Mouse (Mus musculus): Measurements from ENCODE around the gene Rplp0. TPM values are rescaled to one million over a fixed set of nuclear protein-coding genes. Genes with fewer than 3 reads are reported as not detected.

The Rplp0 gene
- polyA plus RNA-seq, 1 experiment from 2014 or later = 1,866 TPM

DNA sequence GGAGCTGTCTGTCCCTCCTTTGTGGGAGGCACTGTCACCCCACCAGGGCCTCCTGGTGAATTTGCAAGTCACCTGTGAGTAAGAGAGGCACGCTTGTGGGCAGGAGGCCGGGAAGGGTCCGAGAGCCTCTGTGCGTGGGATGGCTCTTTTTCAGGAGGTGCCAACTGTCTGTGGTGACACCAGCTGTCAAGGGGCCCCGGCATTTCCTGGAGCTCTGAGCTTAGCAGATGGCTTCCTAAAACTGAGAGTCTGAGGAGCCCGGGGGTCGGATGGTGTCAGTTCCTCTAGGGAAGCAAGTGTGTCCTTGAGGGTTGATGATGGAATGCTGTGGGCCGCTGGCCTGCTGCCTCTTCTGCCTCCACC, 28.8 kb upstream of the Rplp0 start:
- Histone ChIP-seq H3K4me1 (ENCODE audit: control insufficient read depth, insufficient read depth, low read length) (peaks cover 68% of the 10 kb centered on the region), H3K27me3 (ENCODE audit: control insufficient read depth, insufficient read depth, low read length) (no peaks in the 10 kb centered on the region), H3K27ac (ENCODE audit: low read length) (peak overlapping the region; percentile 74), H3K9ac (replicated peaks; ENCODE audit: low read depth, low read length) (no peak overlapping the region), H3K36me3 (ENCODE audit: control insufficient read depth, insufficient read depth, low read length) (no peaks in the 10 kb centered on the region), H3K4me3 (ENCODE audit: low read depth, low read length) (no peak overlapping the region), H3K4me2 (replicated peaks; ENCODE audit: low read depth, low read length) (no peak overlapping the region), H3K9me3 (ENCODE audit: control insufficient read depth, low read depth, low read length) (no peaks in the 10 kb centered on the region)
- 44% methylated on average over 8 of the region's 8 CpGs for WGBS
- no peak for ATAC-seq (ENCODE audit: insufficient number of reproducible peaks, insufficient read depth, low FRiP score, low read depth)

- H3K9me3 ChIP-seq (ENCODE audit: control insufficient read depth, low read depth, low read length) = no peaks in the 10 kb centered on the region
- ATAC-seq (ENCODE audit: insufficient number of reproducible peaks, insufficient read depth, low FRiP score, low read depth) = peak; percentile 66
- H3K9ac ChIP-seq (replicated peaks; ENCODE audit: low read depth, low read length) = peak overlapping the region; percentile 14; the same call in 1 of the 2 replicates
- no peaks in the 10 kb centered on the region for H3K27me3 ChIP-seq (ENCODE audit: control insufficient read depth, insufficient read depth, low read length)
- peak overlapping the region; percentile 74 for H3K27ac ChIP-seq (ENCODE audit: low read length)
- H3K4me2 ChIP-seq (replicated peaks; ENCODE audit: low read depth, low read length) = peak overlapping the region; percentile 14; the same call in 1 of the 2 replicates
- H3K36me3 ChIP-seq (ENCODE audit: control insufficient read depth, insufficient read depth, low read length) = no peaks in the 10 kb centered on the region
- WGBS = 21% methylated on average over 18 of the region's 18 CpGs
- H3K4me3 ChIP-seq (ENCODE audit: low read depth, low read length) = no peak overlapping the region
- H3K4me1 ChIP-seq (ENCODE audit: control insufficient read depth, insufficient read depth, low read length) = peaks cover 72% of the 10 kb centered on the region
These were observed 27.5 kb upstream of the Rplp0 start for GRCm38 (mm10) chr5:115531671-115532270.

GRCm38 (mm10) chr5:115534290-115534731, 25.0 kb upstream of the Rplp0 start:
- H3K4me2 ChIP-seq (replicated peaks; ENCODE audit: low read depth, low read length) = peak overlapping the region; percentile 10; the same call in 1 of the 2 replicates
- no peaks in the 10 kb centered on the region for H3K36me3 ChIP-seq (ENCODE audit: control insufficient read depth, insufficient read depth, low read length)
- 16% methylated on average over 16 of the region's 16 CpGs for WGBS
- no peak overlapping the region for H3K9ac ChIP-seq (replicated peaks; ENCODE audit: low read depth, low read length)
- no peaks in the 10 kb centered on the region for H3K9me3 ChIP-seq (ENCODE audit: control insufficient read depth, low read depth, low read length)
- H3K27me3 ChIP-seq (ENCODE audit: control insufficient read depth, insufficient read depth, low read length) = no peaks in the 10 kb centered on the region
- peaks cover 72% of the 10 kb centered on the region for H3K4me1 ChIP-seq (ENCODE audit: control insufficient read depth, insufficient read depth, low read length)
- peak overlapping the region; percentile 70; the same call in 1 of the 2 replicates for H3K27ac ChIP-seq (ENCODE audit: low read length)
- no peak for ATAC-seq (ENCODE audit: insufficient number of reproducible peaks, insufficient read depth, low FRiP score, low read depth)
- H3K4me3 ChIP-seq (ENCODE audit: low read depth, low read length) = no peak overlapping the region

GRCm38 (mm10) chr5:115534856-115535255, 24.4 kb upstream of the Rplp0 start:
- H3K9me3 ChIP-seq (ENCODE audit: control insufficient read depth, low read depth, low read length) = no peaks in the 10 kb centered on the region
- ATAC-seq (ENCODE audit: insufficient number of reproducible peaks, insufficient read depth, low FRiP score, low read depth) = no peak
- H3K27me3 ChIP-seq (ENCODE audit: control insufficient read depth, insufficient read depth, low read length) = no peaks in the 10 kb centered on the region
- H3K4me2 ChIP-seq (replicated peaks; ENCODE audit: low read depth, low read length) = peak overlapping the region; percentile 10; the same call in 1 of the 2 replicates
- H3K27ac ChIP-seq (ENCODE audit: low read length) = peak overlapping the region; percentile 70; the same call in 1 of the 2 replicates
- no peak overlapping the region for H3K4me3 ChIP-seq (ENCODE audit: low read depth, low read length)
- no peak overlapping the region for H3K9ac ChIP-seq (replicated peaks; ENCODE audit: low read depth, low read length)
- H3K36me3 ChIP-seq (ENCODE audit: control insufficient read depth, insufficient read depth, low read length) = no peaks in the 10 kb centered on the region
- 32% methylated on average over 8 of the region's 8 CpGs for WGBS
- H3K4me1 ChIP-seq (ENCODE audit: control insufficient read depth, insufficient read depth, low read length) = peaks cover 67% of the 10 kb centered on the region

DNA sequence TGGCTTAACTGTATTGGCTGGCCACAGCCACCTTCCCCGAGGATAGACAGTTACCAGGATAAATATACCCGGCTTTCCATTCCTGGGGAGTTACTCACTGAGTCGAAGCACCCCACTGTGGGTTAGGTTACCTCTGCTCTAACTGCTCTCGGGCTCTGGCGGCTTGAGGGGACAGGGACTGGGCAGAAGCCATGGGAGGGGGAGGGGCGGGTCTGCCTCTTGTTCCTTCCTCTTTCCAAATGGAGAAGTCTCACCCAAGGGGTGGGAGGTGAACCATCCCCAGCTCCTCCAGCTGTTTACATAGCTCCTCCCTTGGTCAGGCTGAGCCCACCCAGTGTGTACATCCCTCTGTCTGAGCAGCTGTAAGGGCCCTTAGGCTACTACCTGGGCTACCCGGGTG, 23.6 kb upstream of the Rplp0 start:
- Histone ChIP-seq H3K27ac (ENCODE audit: low read length) (no peak overlapping the region; the same call in 1 of the 2 replicates), H3K4me2 (replicated peaks; ENCODE audit: low read depth, low read length) (0 out of 2 replicates have a peak overlapping the region, but pooled peaks have one; percentile 10), H3K9me3 (ENCODE audit: control insufficient read depth, low read depth, low read length) (no peaks in the 10 kb centered on the region), H3K27me3 (ENCODE audit: control insufficient read depth, insufficient read depth, low read length) (no peaks in the 10 kb centered on the region), H3K4me1 (ENCODE audit: control insufficient read depth, insufficient read depth, low read length) (peaks cover 59% of the 10 kb centered on the region), H3K4me3 (ENCODE audit: low read depth, low read length) (no peak overlapping the region), H3K36me3 (ENCODE audit: control insufficient read depth, insufficient read depth, low read length) (no peaks in the 10 kb centered on the region), H3K9ac (replicated peaks; ENCODE audit: low read depth, low read length) (no peak overlapping the region)
- WGBS = 35% methylated on average over 7 of the region's 7 CpGs
- no peak for ATAC-seq (ENCODE audit: insufficient number of reproducible peaks, insufficient read depth, low FRiP score, low read depth)

DNA sequence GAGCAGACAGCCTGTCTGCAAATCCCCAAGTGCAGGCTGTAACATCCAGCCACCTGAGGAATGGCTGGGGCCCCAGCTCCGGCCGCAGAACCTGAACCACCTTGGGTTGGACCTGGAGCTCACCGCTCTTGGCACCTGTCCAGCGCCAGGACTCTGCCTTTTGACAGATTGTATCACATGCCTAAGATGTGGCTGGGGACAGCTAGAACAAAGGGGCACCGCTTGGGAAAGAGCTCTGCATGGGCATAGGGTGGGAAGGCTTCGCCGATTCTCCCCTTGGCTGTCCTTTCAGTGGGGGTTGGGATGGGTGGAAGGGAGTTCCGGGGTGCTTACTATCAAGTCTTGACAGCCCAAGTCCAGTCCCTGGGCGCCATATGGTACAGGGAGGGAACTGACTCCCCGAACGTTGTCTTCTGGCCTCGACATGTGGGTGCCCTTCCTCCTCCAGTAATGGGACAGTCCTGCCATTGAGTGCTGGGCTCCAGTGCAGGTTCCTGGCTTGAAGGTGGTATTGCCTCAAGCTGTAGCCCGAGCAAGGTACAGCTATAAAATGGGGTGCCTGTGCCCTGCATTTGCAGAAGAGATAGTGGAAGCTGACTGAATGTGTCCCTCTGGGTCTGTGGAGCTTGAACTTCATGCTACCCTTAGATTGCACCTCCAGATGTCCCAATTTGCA, 21.1 kb upstream of the Rplp0 start:
- H3K4me2 ChIP-seq (replicated peaks; ENCODE audit: low read depth, low read length) = no peak overlapping the region
- 0 out of 2 replicates have a peak, but pooled peaks have one; percentile 1 for ATAC-seq (ENCODE audit: insufficient number of reproducible peaks, insufficient read depth, low FRiP score, low read depth)

DNA sequence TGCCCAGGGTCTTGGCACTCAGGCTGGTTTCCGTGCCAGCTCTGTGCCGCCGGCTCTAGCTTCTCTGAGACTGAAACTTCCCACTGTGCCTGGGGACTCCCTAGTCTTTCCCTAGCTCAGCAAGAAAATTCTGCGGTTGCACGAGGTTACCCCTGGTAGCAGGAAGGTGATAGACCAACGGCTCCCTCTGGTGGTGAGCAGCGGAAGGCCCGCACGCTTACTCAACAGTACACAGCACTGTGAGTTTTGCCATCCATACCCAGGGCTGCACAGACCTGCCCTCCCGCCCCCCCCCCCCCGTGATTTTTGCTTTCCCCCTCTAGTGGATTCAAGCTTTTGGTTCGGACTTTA, 20.6 kb upstream of the Rplp0 start:
- H3K4me2 ChIP-seq (replicated peaks; ENCODE audit: low read depth, low read length) = no peak overlapping the region
- peak; percentile 80 for ATAC-seq (ENCODE audit: insufficient number of reproducible peaks, insufficient read depth, low FRiP score, low read depth)
- H3K9me3 ChIP-seq (ENCODE audit: control insufficient read depth, low read depth, low read length) = no peaks in the 10 kb centered on the region
- no peaks in the 10 kb centered on the region for H3K36me3 ChIP-seq (ENCODE audit: control insufficient read depth, insufficient read depth, low read length)
- H3K4me1 ChIP-seq (ENCODE audit: control insufficient read depth, insufficient read depth, low read length) = peaks cover 48% of the 10 kb centered on the region
- H3K4me3 ChIP-seq (ENCODE audit: low read depth, low read length) = no peak overlapping the region
- H3K9ac ChIP-seq (replicated peaks; ENCODE audit: low read depth, low read length) = no peak overlapping the region
- no peaks in the 10 kb centered on the region for H3K27me3 ChIP-seq (ENCODE audit: control insufficient read depth, insufficient read depth, low read length)
- 1% methylated on average over 12 of the region's 12 CpGs for WGBS
- H3K27ac ChIP-seq (ENCODE audit: low read length) = no peak overlapping the region

More for the DNA sequence above, 21.1 kb upstream of the Rplp0 start:
- WGBS = 67% methylated on average over 13 of the region's 13 CpGs
- Histone ChIP-seq H3K9me3 (ENCODE audit: control insufficient read depth, low read depth, low read length) (no peaks in the 10 kb centered on the region), H3K27ac (ENCODE audit: low read length) (no peak overlapping the region), H3K4me3 (ENCODE audit: low read depth, low read length) (no peak overlapping the region), H3K36me3 (ENCODE audit: control insufficient read depth, insufficient read depth, low read length) (no peaks in the 10 kb centered on the region), H3K27me3 (ENCODE audit: control insufficient read depth, insufficient read depth, low read length) (no peaks in the 10 kb centered on the region), H3K9ac (replicated peaks; ENCODE audit: low read depth, low read length) (no peak overlapping the region), H3K4me1 (ENCODE audit: control insufficient read depth, insufficient read depth, low read length) (peaks cover 47% of the 10 kb centered on the region)

DNA sequence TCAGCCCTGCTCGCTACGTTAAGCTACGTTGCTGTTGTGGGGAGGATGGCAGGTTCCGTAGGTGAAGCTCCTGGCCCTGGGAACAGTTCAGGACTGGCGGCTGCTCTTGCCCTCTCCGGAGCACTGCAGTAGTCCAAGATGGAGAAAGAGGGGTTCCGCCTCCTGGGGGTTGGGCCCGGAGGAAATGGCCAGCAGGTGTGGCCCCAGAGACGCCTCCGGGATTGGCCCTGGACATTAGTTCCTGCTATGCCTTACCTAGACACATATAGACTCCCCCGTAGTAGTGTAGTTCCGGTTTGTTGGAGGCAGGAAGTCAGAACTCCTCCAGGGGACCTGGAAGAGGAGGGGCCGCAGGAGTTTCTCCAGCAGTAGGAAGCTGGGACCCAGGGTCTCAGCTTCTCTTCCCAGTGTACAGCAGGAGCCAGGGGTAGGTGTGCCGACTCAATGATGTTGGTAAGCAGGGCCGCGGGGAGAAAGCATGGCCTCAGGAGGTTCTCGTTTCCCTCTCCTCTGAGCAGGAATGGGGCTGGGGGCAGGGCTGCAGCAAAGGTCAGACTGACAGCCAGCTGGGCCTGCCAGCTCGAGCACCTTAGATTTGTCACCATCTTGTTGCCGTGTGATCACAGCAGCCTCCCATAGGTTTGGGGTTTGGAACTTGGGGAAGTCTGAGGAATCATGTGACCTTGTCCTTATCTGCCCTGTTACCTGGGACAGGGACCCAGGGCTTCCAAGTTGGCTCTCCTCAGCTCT, 16.5 kb upstream of the Rplp0 start:
- ATAC-seq (ENCODE audit: insufficient number of reproducible peaks, insufficient read depth, low FRiP score, low read depth) = peak; percentile 28
- 48% methylated on average over 19 of the region's 19 CpGs for WGBS
- peaks cover 10% of the 10 kb centered on the region; the same call in 1 of the 2 replicates for H3K36me3 ChIP-seq (ENCODE audit: control insufficient read depth, insufficient read depth, low read length)
- H3K9ac ChIP-seq (replicated peaks; ENCODE audit: low read depth, low read length) = no peak overlapping the region
- H3K4me1 ChIP-seq (ENCODE audit: control insufficient read depth, insufficient read depth, low read length) = peaks cover 32% of the 10 kb centered on the region
- H3K4me3 ChIP-seq (ENCODE audit: low read depth, low read length) = no peak overlapping the region
- peak overlapping the region; percentile 27; the same call in 1 of the 2 replicates for H3K4me2 ChIP-seq (replicated peaks; ENCODE audit: low read depth, low read length)
- no peaks in the 10 kb centered on the region for H3K27me3 ChIP-seq (ENCODE audit: control insufficient read depth, insufficient read depth, low read length)
- peak overlapping the region; percentile 69; the same call in 1 of the 2 replicates for H3K27ac ChIP-seq (ENCODE audit: low read length)
- H3K9me3 ChIP-seq (ENCODE audit: control insufficient read depth, low read depth, low read length) = no peaks in the 10 kb centered on the region

All from stomach, embryonic 14.5 days (tissue).